Mouse (Mus musculus) hindbrain, embryonic 15.5 days (tissue): ENCODE results near the gene 1700086D15Rik. TPM values are rescaled to one million over a fixed set of nuclear protein-coding genes. Genes with fewer than 3 reads are reported as not detected.

Experiments
- ATAC-seq: fragments of 200-750 bp; cut with Nextera tagmentation; 2 replicates; pipeline ENCODE4 v1.8.0; 2017; ENCODE audit warnings: low read depth, moderate number of reproducible peaks, moderate TSS enrichment; ENCODE audit not compliant: low FRiP score
- H3K27ac ChIP-seq: fragments of 300-500 bp; sonication (generic); replicated peaks from 2 replicates; pipeline ENCODE4 v1.5.1; 2015; ENCODE audit warnings: mild to moderate bottlenecking, inconsistent platforms
- H3K27me3 ChIP-seq: fragments of 300-500 bp; sonication (generic); 2 replicates; pipeline ENCODE4 v1.6.1; 2015; ENCODE audit warnings: control low read depth, inconsistent platforms
- H3K36me3 ChIP-seq: fragments of 300-500 bp; sonication (generic); 2 replicates; pipeline ENCODE4 v1.6.1; 2015; ENCODE audit warnings: control low read depth, inconsistent platforms
- H3K4me1 ChIP-seq: fragments of 300-500 bp; sonication (generic); replicated peaks from 2 replicates; pipeline ENCODE4 v1.6.1; 2015; ENCODE audit warnings: control low read depth, inconsistent platforms
- H3K4me2 ChIP-seq: fragments of 300-500 bp; sonication (generic); 2 replicates; pipeline ENCODE4 v1.6.1; 2015; ENCODE audit warnings: moderate library complexity, mild to moderate bottlenecking, inconsistent platforms
- H3K4me3 ChIP-seq: fragments of 300-500 bp; sonication (generic); 2 replicates; pipeline ENCODE4 v1.5.1; 2015; ENCODE audit warnings: mild to moderate bottlenecking, inconsistent platforms
- H3K9ac ChIP-seq: fragments of 300-500 bp; sonication (generic); 2 replicates; pipeline ENCODE4 v1.6.1; 2015; ENCODE audit warnings: inconsistent platforms
- H3K9me3 ChIP-seq: fragments of 300-500 bp; sonication (generic); 2 replicates; pipeline ENCODE4 v1.6.1; 2016; ENCODE audit warnings: control low read depth, inconsistent platforms
- WGBS: fragments of 180-500 bp; shearing (Covaris S2); methylation state at CpG from one replicate; pipeline ENCODE4 v1.1.7; 2015; 5-methylcytosine and 5-hydroxymethylcytosine counted together
- polyA plus RNA-seq: library from polyadenylated mRNA; unstranded; fragments of >200 nt; fragmentation: Nextera tagmentation; extraction: Ambion mirVana; gene quantifications from 2 replicates; pipeline ENCODE4 v1.2.1, GENCODE M21; 2015

Gene 1700086D15Rik
- polyA plus RNA-seq, 1 experiment from 2014 or later = not detected

GRCm38 (mm10) chr11:65161881-65162766, 2.4 kb upstream of the 1700086D15Rik start:
- peak; percentile 89 for ATAC-seq
- Histone ChIP-seq H3K9ac (peak overlapping the region; percentile 79), H3K36me3 (no peaks in the 10 kb centered on the region), H3K4me3 (peak overlapping the region; percentile 67), H3K4me2 (peak overlapping the region; percentile 79), H3K27ac (peak overlapping the region; percentile 82), H3K9me3 (no peaks in the 10 kb centered on the region), H3K4me1 (peaks cover 21% of the 10 kb centered on the region), H3K27me3 (no peaks in the 10 kb centered on the region)
- WGBS = under 1% methylated on average over 49 of the region's 49 CpGs

- WGBS = 59% methylated on average over 7 of the region's 7 CpGs
- no peaks in the 10 kb centered on the region for H3K36me3 ChIP-seq
- H3K4me2 ChIP-seq = peak overlapping the region; percentile 79
- no peak overlapping the region for H3K27ac ChIP-seq
- peak; percentile 8; the same call in 1 of the 2 replicates for ATAC-seq
- H3K4me3 ChIP-seq = peak overlapping the region; percentile 67
- H3K9me3 ChIP-seq = no peaks in the 10 kb centered on the region
- no peaks in the 10 kb centered on the region for H3K27me3 ChIP-seq
- peaks cover 21% of the 10 kb centered on the region for H3K4me1 ChIP-seq
- H3K9ac ChIP-seq = peak overlapping the region; percentile 79
Measured at GRCm38 (mm10) chr11:65160991-65161880, 1.5 kb upstream of the 1700086D15Rik start.

DNA sequence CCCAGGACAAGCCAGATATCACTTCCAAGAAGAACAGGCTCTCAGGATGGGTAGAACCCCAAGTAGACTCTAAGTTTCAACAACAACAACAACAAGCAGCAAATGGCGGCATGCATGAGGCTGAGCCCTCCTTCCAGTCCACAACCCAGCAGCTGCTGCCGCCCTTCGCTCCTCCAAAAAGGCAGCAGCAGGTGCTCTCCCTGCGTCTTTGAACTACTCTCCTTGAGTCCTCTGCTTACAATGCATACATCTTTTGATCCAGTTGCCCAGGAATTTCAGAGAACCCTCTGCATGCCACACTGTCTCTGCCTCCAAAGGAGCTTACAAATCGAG, 1.1 kb downstream of the 1700086D15Rik start:
- no peaks in the 10 kb centered on the region for H3K9me3 ChIP-seq
- WGBS = 95% methylated on average over 5 of the region's 5 CpGs
- H3K36me3 ChIP-seq = no peaks in the 10 kb centered on the region
- ATAC-seq = no peak
- peaks cover 21% of the 10 kb centered on the region for H3K4me1 ChIP-seq
- H3K4me3 ChIP-seq = no peak overlapping the region
- no peaks in the 10 kb centered on the region for H3K27me3 ChIP-seq
- no peak overlapping the region for H3K4me2 ChIP-seq
- no peak overlapping the region for H3K27ac ChIP-seq
- H3K9ac ChIP-seq = no peak overlapping the region

- H3K9ac ChIP-seq = no peak overlapping the region
- H3K4me2 ChIP-seq = no peak overlapping the region
- no peak for ATAC-seq
- H3K27ac ChIP-seq = no peak overlapping the region
- no peak overlapping the region for H3K4me3 ChIP-seq
- peaks cover 21% of the 10 kb centered on the region for H3K4me1 ChIP-seq
- WGBS = 92% methylated on average over 20 of the region's 20 CpGs
- H3K9me3 ChIP-seq = no peaks in the 10 kb centered on the region
- no peaks in the 10 kb centered on the region for H3K27me3 ChIP-seq
- no peaks in the 10 kb centered on the region for H3K36me3 ChIP-seq
Measured at GRCm38 (mm10) chr11:65157966-65158657, 1.6 kb downstream of the 1700086D15Rik start.

DNA sequence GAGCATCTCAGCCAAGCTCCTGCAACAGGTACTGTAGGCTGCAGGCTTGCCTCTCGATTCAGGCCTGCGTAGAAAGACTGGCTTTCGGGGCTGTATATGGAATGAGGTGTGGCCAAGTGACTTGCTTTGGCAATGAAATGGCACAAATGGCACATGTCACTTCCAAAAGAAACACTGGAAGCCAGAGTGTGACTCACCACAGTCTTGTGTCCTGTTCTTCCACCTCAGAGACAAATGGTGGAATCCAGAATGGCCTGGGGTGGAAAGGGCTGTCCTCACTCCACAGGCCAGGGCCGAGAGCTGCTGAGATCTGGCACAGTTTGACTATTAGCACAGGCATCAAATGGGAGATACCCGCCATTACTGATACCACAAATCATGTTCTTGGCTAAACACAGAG, 6.7 kb downstream of the 1700086D15Rik start:
- Histone ChIP-seq H3K36me3 (no peaks in the 10 kb centered on the region), H3K9me3 (no peaks in the 10 kb centered on the region), H3K4me2 (no peak overlapping the region), H3K27ac (no peak overlapping the region), H3K4me3 (no peak overlapping the region), H3K9ac (no peak overlapping the region), H3K27me3 (no peaks in the 10 kb centered on the region), H3K4me1 (no peaks in the 10 kb centered on the region)
- ATAC-seq = no peak
- 91% methylated on average over 5 of the region's 5 CpGs for WGBS

- H3K4me2 ChIP-seq = no peak overlapping the region
- no peak for ATAC-seq
- H3K27me3 ChIP-seq = no peaks in the 10 kb centered on the region
- no peak overlapping the region for H3K4me3 ChIP-seq
- no peaks in the 10 kb centered on the region for H3K4me1 ChIP-seq
- no peaks in the 10 kb centered on the region for H3K9me3 ChIP-seq
- H3K9ac ChIP-seq = no peak overlapping the region
- no peak overlapping the region for H3K27ac ChIP-seq
- no peaks in the 10 kb centered on the region for H3K36me3 ChIP-seq
- 92% methylated on average over 7 of the region's 7 CpGs for WGBS
Measured at GRCm38 (mm10) chr11:65148441-65148840, 11.2 kb downstream of the 1700086D15Rik start.

GRCm38 (mm10) chr11:65142838-65143417, 16.8 kb downstream of the 1700086D15Rik start:
- ATAC-seq = no peak
- Histone ChIP-seq H3K4me3 (no peak overlapping the region), H3K4me1 (no peaks in the 10 kb centered on the region), H3K27me3 (no peaks in the 10 kb centered on the region), H3K4me2 (no peak overlapping the region), H3K36me3 (no peaks in the 10 kb centered on the region), H3K9ac (no peak overlapping the region), H3K9me3 (no peaks in the 10 kb centered on the region), H3K27ac (no peak overlapping the region)
- 77% methylated on average over 4 of the region's 4 CpGs for WGBS

DNA sequence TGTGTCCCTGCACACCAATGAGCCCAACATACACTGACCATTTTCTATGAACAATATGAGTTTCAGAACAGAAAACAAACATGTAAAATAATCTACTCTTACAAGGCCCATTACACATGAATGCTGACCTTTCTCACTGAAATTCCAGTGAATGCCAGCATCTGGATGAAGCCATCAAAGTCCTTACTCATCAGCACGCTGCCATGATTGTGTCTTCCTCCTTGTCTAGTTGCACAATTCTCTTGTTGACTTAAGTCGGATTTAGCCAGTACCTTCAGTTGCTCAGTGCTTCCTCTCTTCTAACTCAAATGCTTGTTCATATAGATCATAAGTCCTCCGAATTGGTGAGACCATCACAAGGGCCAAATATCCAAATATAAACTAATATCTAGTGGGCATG, 20.7 kb downstream of the 1700086D15Rik start:
- Histone ChIP-seq H3K36me3 (no peaks in the 10 kb centered on the region), H3K4me1 (no peaks in the 10 kb centered on the region), H3K27me3 (no peaks in the 10 kb centered on the region), H3K9ac (no peak overlapping the region), H3K4me3 (no peak overlapping the region), H3K4me2 (no peak overlapping the region), H3K9me3 (no peaks in the 10 kb centered on the region), H3K27ac (no peak overlapping the region)
- WGBS = 89% methylated on average over 3 of the region's 3 CpGs
- no peak for ATAC-seq

DNA sequence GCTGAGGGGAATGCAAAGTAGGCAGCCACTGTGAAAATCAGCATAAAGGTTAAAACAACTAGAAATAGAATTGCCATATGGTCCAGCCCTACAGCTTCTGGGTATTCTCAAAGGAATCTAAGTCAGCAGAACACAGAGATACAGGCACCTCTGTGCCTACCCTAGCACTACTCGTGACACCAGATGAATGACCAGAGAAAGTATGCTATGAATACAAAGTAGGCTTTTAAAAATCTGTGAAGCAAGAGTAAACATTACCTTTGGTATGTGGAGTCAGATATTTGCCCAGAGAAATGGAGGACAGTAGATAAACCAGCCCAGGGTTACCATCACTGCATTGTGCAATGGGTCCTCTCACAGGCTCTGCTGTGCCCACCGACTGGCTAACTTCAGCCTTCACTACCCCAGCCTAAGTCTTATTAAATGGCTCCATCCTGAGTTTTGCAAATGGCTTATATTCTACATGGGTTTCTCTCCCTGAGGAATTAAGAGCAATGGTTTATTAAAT, 22.5 kb downstream of the 1700086D15Rik start:
- no peaks in the 10 kb centered on the region for H3K9me3 ChIP-seq
- H3K27me3 ChIP-seq = no peaks in the 10 kb centered on the region
- H3K4me1 ChIP-seq = no peaks in the 10 kb centered on the region
- H3K27ac ChIP-seq = no peak overlapping the region
- WGBS = 57% methylated on average over 2 of the region's 2 CpGs
- no peak overlapping the region for H3K4me2 ChIP-seq
- no peaks in the 10 kb centered on the region for H3K36me3 ChIP-seq
- no peak overlapping the region for H3K4me3 ChIP-seq
- no peak overlapping the region for H3K9ac ChIP-seq
- no peak for ATAC-seq

- no peak overlapping the region for H3K4me3 ChIP-seq
- H3K9ac ChIP-seq = no peak overlapping the region
- 82% methylated on average over 8 of the region's 8 CpGs for WGBS
- H3K4me1 ChIP-seq = no peaks in the 10 kb centered on the region
- H3K9me3 ChIP-seq = no peaks in the 10 kb centered on the region
- no peaks in the 10 kb centered on the region for H3K36me3 ChIP-seq
- H3K27me3 ChIP-seq = no peaks in the 10 kb centered on the region
- ATAC-seq = no peak
- H3K4me2 ChIP-seq = no peak overlapping the region
- H3K27ac ChIP-seq = no peak overlapping the region
Measured at GRCm38 (mm10) chr11:65135251-65135739, 24.4 kb downstream of the 1700086D15Rik start.

DNA sequence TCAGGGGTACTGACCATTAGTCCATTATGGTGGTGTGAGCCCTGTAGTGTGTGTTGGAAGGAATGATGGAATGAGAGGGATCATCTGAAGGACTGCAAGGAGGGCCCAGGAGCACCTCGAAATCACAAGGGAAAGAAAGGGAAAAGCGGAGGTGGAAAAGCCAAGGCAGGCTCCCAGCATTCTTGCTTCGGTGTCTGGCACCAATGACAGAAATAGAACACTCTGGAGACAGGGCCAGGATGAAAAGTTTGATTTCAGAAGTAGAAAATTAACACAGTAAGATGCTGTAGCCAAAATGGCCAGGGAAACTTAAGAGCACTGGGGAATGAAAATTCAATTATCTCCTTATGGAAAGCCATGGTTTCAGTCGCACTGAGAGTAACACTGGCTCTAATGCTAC, 26.0 kb downstream of the 1700086D15Rik start:
- no peak overlapping the region for H3K27ac ChIP-seq
- H3K4me1 ChIP-seq = no peaks in the 10 kb centered on the region
- no peaks in the 10 kb centered on the region for H3K27me3 ChIP-seq
- no peak for ATAC-seq
- H3K36me3 ChIP-seq = no peaks in the 10 kb centered on the region
- H3K9me3 ChIP-seq = no peaks in the 10 kb centered on the region
- no peak overlapping the region for H3K4me2 ChIP-seq
- WGBS = 86% methylated on average over 4 of the region's 4 CpGs
- H3K9ac ChIP-seq = no peak overlapping the region
- no peak overlapping the region for H3K4me3 ChIP-seq
